In the genomic region with DNA sequence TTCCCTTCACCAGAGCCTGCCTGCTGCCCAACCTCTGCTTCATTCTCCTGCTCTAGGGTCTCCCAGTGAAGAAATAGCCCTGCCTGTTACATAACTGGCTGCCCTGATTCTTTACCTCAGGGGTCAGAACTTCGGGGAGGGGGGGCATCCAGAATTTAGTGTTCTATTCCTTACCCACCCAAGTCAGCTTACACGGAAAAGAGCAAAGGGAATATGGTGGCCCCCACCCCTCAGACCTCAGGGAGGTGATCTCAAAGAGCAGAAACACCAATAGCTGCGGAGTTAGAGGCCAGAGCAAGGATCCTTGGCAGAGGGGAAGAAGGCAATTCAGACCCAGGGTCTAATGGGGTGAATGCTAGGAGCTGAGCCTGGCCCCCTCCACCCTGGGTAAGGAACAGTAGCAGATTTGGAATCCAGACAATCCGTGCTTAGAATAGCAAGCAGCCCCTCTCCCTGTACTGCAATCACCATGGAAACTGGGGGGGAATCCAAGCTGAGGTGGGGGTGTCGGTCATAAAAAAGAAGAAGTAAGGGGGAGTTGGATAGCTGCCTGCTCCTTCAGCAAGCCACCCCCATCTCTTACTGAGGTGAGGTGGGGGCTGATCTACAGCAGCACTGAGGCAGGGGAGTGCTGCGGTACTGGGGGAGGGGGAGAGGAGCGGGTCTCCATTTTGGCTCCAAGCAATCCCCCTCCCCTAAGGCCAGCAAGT, we compare ENCODE assay signal across 13 mouse cellular contexts. TPM values are rescaled to one million over a fixed set of nuclear protein-coding genes. Genes with fewer than 3 reads are reported as not detected.
DNase-seq lines count a peak whose midpoint lies in the region; ATAC-seq and TF ChIP-seq lines count a peak whose summit lies in the region.
"Had no signal": no experiment of that assay in that cellular context is flagged by ENCODE, and none has a peak within 500 bp of the region (broad histone marks: within the 10 kb centered on the region; RNA-seq: fewer than 3 reads in every experiment).

No protein-coding gene starts in this region.

- H3K9me3 ChIP-seq in limb, embryonic 15.5 days: no peaks in the 10 kb centered on the region
- H3K9me3 ChIP-seq: embryonic facial prominence, embryonic 15.5 days had no signal

- no peak for ATAC-seq in limb, embryonic 15.5 days (ENCODE audit: insufficient number of reproducible peaks, low FRiP score, low TSS enrichment, low read depth)

- H3K27ac ChIP-seq in limb, embryonic 15.5 days: no peak overlapping the region
- H3K27ac ChIP-seq in olfactory bulb, adult 2 months (ENCODE audit: insufficient read depth, low read depth, low read length): no peak overlapping the region
- H3K27ac ChIP-seq: embryonic facial prominence, embryonic 15.5 days; liver, embryonic 14.5 days had no signal

- peaks cover 30% of the 10 kb centered on the region for H3K4me1 ChIP-seq in limb, embryonic 15.5 days
- H3K4me1 ChIP-seq in olfactory bulb, adult 2 months (ENCODE audit: control insufficient read depth, insufficient read depth, low read length): peaks cover 28% of the 10 kb centered on the region

- no peaks in the 10 kb centered on the region for H3K36me3 ChIP-seq in limb, embryonic 15.5 days
- H3K36me3 ChIP-seq: embryonic facial prominence, embryonic 15.5 days had no signal

- 22% methylated on average over 7 of the region's 7 CpGs for WGBS in limb, embryonic 15.5 days
- WGBS in olfactory bulb, adult 2 months: 22% methylated on average over 7 of the region's 7 CpGs

- TF ChIP-seq CTCF in olfactory bulb, adult 2 months (IDR thresholded peaks at IDR 0.05; ENCODE audit: insufficient read depth, low read depth, low read length): no peak

- H3K4me2 ChIP-seq in limb, embryonic 15.5 days: peak overlapping the region; percentile 4; the same call in 1 of the 2 replicates

- H3K27me3 ChIP-seq in limb, embryonic 15.5 days: peaks cover 52% of the 10 kb centered on the region

- H3K4me3 ChIP-seq in limb, embryonic 15.5 days: no peak overlapping the region
- H3K4me3 ChIP-seq in olfactory bulb, adult 2 months (ENCODE audit: insufficient read depth, low read depth, low read length): peak overlapping the region; percentile 11; the same call in 1 of the 2 replicates

- peak; percentile 50 to 54 for DNase-seq in cerebellum, postnatal 10 days
- DNase-seq in cerebellum, adult 11-12 months: no peak
- peak; percentile 58 for DNase-seq in right cerebral cortex, postnatal 14 days
- DNase-seq in right cerebral cortex, adult 18-20 months: no peak
- DNase-seq in c-Kit-positive CD71-positive TER-119-positive erythroid progenitor cells, embryonic 14.5 days (ENCODE audit: low spot score): no peak
- DNase-seq in heart, adult 18-20 months: no peak
- DNase-seq: kidney, adult 9 months had no signal

- no peak for TF ChIP-seq POLR2A in olfactory bulb, adult 2 months (IDR thresholded peaks at IDR 0.05; ENCODE audit: insufficient read depth, low read depth, low read length)

- H3K9ac ChIP-seq in limb, embryonic 15.5 days: no peak overlapping the region
- H3K9ac ChIP-seq: embryonic facial prominence, embryonic 15.5 days; liver, embryonic 14.5 days had no signal

RNA-seq across cellular contexts. Expression of gene Rnd1, which starts 2.8 kb away (rescaled TPM):
- polyA plus RNA-seq in limb, embryonic 15.5 days (2015; fragmentation: Nextera tagmentation; extraction: Ambion mirVana): 0.71 and 0.95 TPM in 2 replicates
- not detected in 2 replicates for polyA plus RNA-seq in olfactory bulb, adult 2 months (2012; ENCODE audit: insufficient read depth, insufficient read length, low replicate concordance, missing spikeins)
- total RNA-seq in heart, adult 18-20 months (2021): 1 to 10 TPM in 1 of 2 experiments, under 1 TPM in 1; 0.77 to 1.3 TPM

RNA-seq across cellular contexts. Expression of gene Ddx23, which starts 11.7 kb away (rescaled TPM):
- 18.5 and 24.7 TPM in 2 replicates for polyA plus RNA-seq in limb, embryonic 15.5 days (2015; fragmentation: Nextera tagmentation; extraction: Ambion mirVana)
- polyA plus RNA-seq in olfactory bulb, adult 2 months (2012; ENCODE audit: insufficient read depth, insufficient read length, low replicate concordance, missing spikeins): not detected in 2 replicates
- 10 to 100 TPM; 60.7 to 63.2 TPM for total RNA-seq in heart, adult 18-20 months (2021)

RNA-seq across cellular contexts. Expression of gene Ccdc65, which starts 33.6 kb away (rescaled TPM):
- 0.65 and 0.74 TPM in 2 replicates for polyA plus RNA-seq in limb, embryonic 15.5 days (2015; fragmentation: Nextera tagmentation; extraction: Ambion mirVana)
- polyA plus RNA-seq in olfactory bulb, adult 2 months (2012; ENCODE audit: insufficient read depth, insufficient read length, low replicate concordance, missing spikeins): not detected in 2 replicates
- total RNA-seq in heart, adult 18-20 months (2021): under 1 TPM; 0.67 to 0.72 TPM
- total RNA-seq: granulocyte monocyte progenitor cell, adult 5-6 weeks; monocyte, adult 5-6 weeks had no signal

RNA-seq across cellular contexts. Expression of gene Cacnb3, which starts 43.8 kb away (rescaled TPM):
- polyA plus RNA-seq in limb, embryonic 15.5 days (2015; fragmentation: Nextera tagmentation; extraction: Ambion mirVana): 41.4 and 46.6 TPM in 2 replicates
- not detected in 2 replicates for polyA plus RNA-seq in olfactory bulb, adult 2 months (2012; ENCODE audit: insufficient read depth, insufficient read length, low replicate concordance, missing spikeins)
- total RNA-seq in heart, adult 18-20 months (2021): 1 to 10 TPM; 2.7 to 3.3 TPM
- total RNA-seq: granulocyte monocyte progenitor cell, adult 5-6 weeks had no signal

RNA-seq across cellular contexts. Expression of gene Fkbp11, which starts 53.6 kb away (rescaled TPM):
- polyA plus RNA-seq in limb, embryonic 15.5 days (2015; fragmentation: Nextera tagmentation; extraction: Ambion mirVana): 90.0 and 101 TPM in 2 replicates
- polyA plus RNA-seq in olfactory bulb, adult 2 months (2012; ENCODE audit: insufficient read depth, insufficient read length, low replicate concordance, missing spikeins): not detected in 2 replicates
- 1 to 10 TPM; 7.9 to 8.5 TPM for total RNA-seq in heart, adult 18-20 months (2021)
- total RNA-seq: monocyte, adult 5-6 weeks had no signal

Comparison
In these comparisons a context has a peak if more than half of its experiments do, and no peak if none do; other contexts are left out.
1. DNase-seq: peak in cerebellum, postnatal 10 days (2 of 2) and right cerebral cortex, postnatal 14 days (single experiment); none in cerebellum, adult 11-12 months (single experiment), right cerebral cortex, adult 18-20 months (single experiment), c-Kit-positive CD71-positive TER-119-positive erythroid progenitor cells, embryonic 14.5 days (single experiment) and heart, adult 18-20 months (0 of 2).